Mouse (Mus musculus): ENCODE results near the gene Chmp1a. TPM values are rescaled to one million over a fixed set of nuclear protein-coding genes. Genes with fewer than 3 reads are reported as not detected.

Chmp1a gene
- total RNA-seq, 2 experiments from 2014 or later = 59.6 to 60.3 TPM

- peak; percentile 44 for DNase-seq
Measured at GRCm38 (mm10) chr8:123155177-123155576, 57.4 kb downstream of the Chmp1a start.

Other genes starting within 250 kb of the Chmp1a start
- 10 to 100 TPM; 85.2 to 86.3 TPM for gene Ankrd11, start 170.5 kb downstream of the Chmp1a start, total RNA-seq (2021)
- 10 to 100 TPM; 68.5 to 76.5 TPM for gene Spg7, start 149.8 kb downstream of the Chmp1a start, total RNA-seq (2021)
- 100 to 1,000 TPM; 641 to 660 TPM for gene Rpl13, start 110.4 kb downstream of the Chmp1a start, total RNA-seq (2021)
- gene Cpne7, start 95.4 kb downstream of the Chmp1a start, total RNA-seq (2021) = under 1 TPM; 0.14 to 0.16 TPM
- 1 to 10 TPM; 1.3 to 1.6 TPM for gene Sult5a1, start 54.4 kb downstream of the Chmp1a start, total RNA-seq (2021)
- gene Dpep1, start 26.5 kb downstream of the Chmp1a start, total RNA-seq (2021) = 10 to 100 TPM in 1 of 2 experiments, 1 to 10 TPM in 1; 7.5 to 11.6 TPM
- 10 to 100 TPM; 20.9 to 22.2 TPM for gene Spata33, start 69 bp upstream of the Chmp1a start, total RNA-seq (2021)
- gene Cdk10, start 12.1 kb upstream of the Chmp1a start, total RNA-seq (2021) = 10 to 100 TPM; 33.6 to 38.4 TPM
- gene Spata2l, start 23.5 kb upstream of the Chmp1a start, total RNA-seq (2021) = 1 to 10 TPM; 3.7 to 4.2 TPM
- 10 to 100 TPM; 14.4 to 14.8 TPM for gene Zfp276, start 41.4 kb upstream of the Chmp1a start, total RNA-seq (2021)
- 10 to 100 TPM; 26.4 to 27.3 TPM for gene Vps9d1, start 41.6 kb upstream of the Chmp1a start, total RNA-seq (2021)
- gene Fanca, start 105.8 kb upstream of the Chmp1a start, total RNA-seq (2021) = 10 to 100 TPM; 16.7 to 22.9 TPM
- gene Spire2, start 120.0 kb upstream of the Chmp1a start, total RNA-seq (2021) = under 1 TPM; 0.38 to 0.61 TPM
- 100 to 1,000 TPM; 174 to 178 TPM for gene Tcf25, start 161.0 kb upstream of the Chmp1a start, total RNA-seq (2021)
- gene Mc1r, start 194.3 kb upstream of the Chmp1a start, total RNA-seq (2021) = not detected
- 1 to 10 TPM; 1.8 to 2.5 TPM for gene Tubb3, start 198.7 kb upstream of the Chmp1a start, total RNA-seq (2021)
- 10 to 100 TPM; 65.4 to 68.0 TPM for gene Def8, start 210.8 kb upstream of the Chmp1a start, total RNA-seq (2021)